Mouse (Mus musculus) spleen, postnatal 10 days (tissue): ENCODE results near the gene Ugt1a6b.
A peak's percentile ranks its signal among the peaks of the same experiment; 100 is the strongest.
"Not testable (repeated sequence)": the region's sequence is repeated elsewhere in the genome, so short reads cannot be mapped to it uniquely, and the experiment has no call there.

ENCODE experiments used
- DNase-seq, 2 experiments: peaks; one replicate each; pipeline ENCODE4 v3.0.0; 2021 to 2022; ENCODE audit warnings: low spot score in 2 of 2

Gene Ugt1a6b

GRCm38 (mm10) chr1:88103019-88103418, at the start of gene Ugt1a6b:
Gene Ugt1a6b (plus strand): TSS chr1:88103252.
- DNase-seq = not testable (repeated sequence)

DNA sequence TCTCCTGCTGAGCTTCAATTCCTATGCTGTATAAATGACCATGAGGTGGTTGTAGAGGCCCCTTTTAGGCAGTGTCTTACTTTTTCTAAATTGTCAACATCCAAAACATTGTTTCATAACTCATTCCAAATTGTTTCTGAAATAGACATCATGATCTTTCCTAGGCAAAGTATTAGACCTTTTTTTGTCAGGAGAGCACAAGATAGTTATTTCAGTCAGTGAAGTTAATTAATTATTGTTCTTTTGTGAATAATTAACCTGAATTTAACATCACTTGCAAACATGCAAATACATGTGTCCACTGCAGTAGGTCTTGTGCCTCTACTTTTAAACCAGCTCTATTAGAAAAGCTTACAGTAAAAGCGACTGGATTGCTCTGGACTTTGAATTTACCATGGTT, 48.0 kb upstream of the Ugt1a6b start, which contains the start of gene Ugt1a10:
Gene Ugt1a10, plus strand, starts transcription at position 301 of the 400 bp plus-strand sequence.
- no peak for DNase-seq

- not testable (repeated sequence) for DNase-seq
These were observed 36.5 kb upstream of the Ugt1a6b start for GRCm38 (mm10) chr1:88066472-88067102.

- DNase-seq = no peak
These were observed 32.6 kb upstream of the Ugt1a6b start, which contains the start of gene Ugt1a9 for GRCm38 (mm10) chr1:88070495-88070894. Gene Ugt1a9 (plus strand): TSS chr1:88070800.

DNA sequence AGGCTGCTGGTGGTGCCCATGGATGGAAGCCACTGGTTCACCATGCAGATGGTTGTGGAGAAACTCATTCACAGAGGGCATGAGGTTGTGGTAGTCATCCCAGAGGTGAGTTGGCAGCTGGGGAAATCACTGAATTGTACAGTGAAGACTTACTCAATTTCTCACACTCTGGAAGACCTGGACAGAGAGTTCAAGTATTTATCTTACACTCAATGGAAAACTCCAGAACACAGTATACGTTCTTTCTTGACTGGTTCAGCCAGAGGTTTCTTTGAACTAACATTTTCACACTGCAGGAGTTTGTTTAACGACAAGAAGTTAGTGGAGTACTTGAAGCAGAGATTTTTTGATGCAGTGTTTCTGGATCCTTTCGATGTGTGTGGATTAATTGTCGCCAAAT, 32.1 kb upstream of the Ugt1a6b start:
- no peak for DNase-seq

DNA sequence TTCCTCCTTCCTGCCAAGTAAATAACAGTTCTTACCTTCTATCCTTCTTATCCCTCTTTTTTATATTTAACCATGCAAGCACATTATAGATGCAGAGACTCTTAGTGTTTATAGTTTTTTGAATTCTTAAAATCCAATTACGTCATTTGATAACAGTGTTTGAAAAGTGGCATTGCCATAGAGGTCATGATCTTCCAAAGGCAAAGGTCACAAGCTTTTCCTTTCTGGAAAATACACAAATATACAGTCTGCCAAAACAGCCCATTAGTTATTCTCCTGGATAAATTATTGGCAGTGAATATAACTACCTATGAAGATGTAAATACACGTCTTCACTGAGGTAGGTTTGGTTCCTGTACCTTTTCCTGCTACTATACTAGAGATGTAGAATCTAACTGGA, 28.6 kb upstream of the Ugt1a6b start:
- no peak for DNase-seq

DNA sequence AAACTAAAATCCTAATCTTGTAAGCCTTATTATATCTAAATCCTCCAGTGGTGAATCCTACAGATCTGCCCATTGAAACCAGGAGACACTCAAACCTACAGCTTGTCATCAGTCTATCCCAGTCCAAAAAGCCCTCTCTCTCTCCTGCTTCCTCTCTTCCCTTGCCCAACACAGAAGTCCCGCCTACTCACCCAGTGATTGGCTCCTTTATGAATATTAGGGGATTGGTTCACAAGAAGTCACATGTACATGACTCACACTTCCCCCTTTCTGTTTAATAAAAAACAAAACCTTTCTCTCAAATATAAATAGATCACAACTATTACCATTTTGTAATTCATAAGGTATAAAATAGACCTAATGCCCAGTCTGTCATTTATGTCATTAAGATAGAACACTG, 25.9 kb upstream of the Ugt1a6b start:
- DNase-seq = no peak

DNA sequence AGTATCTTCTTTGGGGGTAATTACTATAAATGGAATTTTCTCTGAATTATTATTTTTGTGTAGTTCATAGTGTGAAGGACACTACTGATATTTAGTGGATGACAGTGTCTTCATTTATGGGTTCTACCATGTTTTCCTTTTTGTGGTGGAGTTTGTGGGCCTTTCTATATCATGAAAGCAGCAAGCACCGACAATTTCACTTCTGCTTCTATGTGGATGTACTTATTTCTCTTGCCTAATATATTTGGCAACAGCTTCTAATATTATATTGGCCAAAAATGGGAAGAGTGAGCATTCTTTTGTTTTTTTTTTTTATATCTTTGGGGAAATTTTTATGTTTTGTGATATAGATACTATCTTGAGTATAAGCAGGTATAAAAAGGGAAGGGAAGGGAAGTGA, 21.4 kb upstream of the Ugt1a6b start:
- DNase-seq = no peak

GRCm38 (mm10) chr1:88086125-88086524, 16.9 kb upstream of the Ugt1a6b start:
- DNase-seq = no peak

DNA sequence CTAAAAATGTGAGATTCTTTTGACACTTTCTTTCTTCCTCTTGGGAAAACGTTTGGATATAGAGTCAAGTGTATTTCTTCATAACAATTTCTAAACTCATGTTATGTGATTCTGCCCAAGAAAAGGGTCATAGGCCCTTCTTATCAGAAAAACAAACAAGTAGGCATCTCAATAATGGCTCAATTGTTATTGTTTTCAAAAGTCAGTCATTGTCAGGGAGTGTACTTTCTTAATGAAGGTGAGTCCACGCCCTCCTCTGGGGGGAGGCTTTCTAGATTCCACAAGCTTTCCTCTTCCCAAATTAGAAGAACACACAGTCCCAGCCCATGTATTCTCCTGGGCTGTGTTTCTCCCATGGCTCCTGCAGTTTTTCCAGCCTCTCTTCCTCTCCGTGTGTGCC, 15.5 kb upstream of the Ugt1a6b start, which contains the start of gene Ugt1a8:
Gene Ugt1a8, plus strand, starts transcription at position 301 of the 400 bp plus-strand sequence.
- DNase-seq = no peak

DNA sequence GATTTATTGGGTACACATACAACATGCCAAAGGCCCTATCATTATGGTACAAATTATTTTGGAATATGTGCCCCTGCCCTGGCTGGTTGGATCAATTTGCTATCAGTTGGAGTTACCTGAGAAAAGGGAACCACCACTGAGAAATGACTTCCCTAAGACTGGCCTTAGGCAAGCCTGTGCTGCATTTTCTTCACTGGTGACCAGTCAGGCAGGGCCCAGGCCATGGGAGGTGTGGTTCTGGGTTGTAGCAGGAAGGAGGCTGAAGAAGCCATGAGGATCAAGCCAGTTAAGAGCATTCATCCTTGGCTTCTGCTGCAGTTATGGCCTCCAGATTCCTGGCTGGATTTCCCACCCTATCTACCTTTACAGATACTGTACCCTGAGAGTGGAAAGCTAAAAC, 10.7 kb upstream of the Ugt1a6b start:
- DNase-seq = no peak

DNA sequence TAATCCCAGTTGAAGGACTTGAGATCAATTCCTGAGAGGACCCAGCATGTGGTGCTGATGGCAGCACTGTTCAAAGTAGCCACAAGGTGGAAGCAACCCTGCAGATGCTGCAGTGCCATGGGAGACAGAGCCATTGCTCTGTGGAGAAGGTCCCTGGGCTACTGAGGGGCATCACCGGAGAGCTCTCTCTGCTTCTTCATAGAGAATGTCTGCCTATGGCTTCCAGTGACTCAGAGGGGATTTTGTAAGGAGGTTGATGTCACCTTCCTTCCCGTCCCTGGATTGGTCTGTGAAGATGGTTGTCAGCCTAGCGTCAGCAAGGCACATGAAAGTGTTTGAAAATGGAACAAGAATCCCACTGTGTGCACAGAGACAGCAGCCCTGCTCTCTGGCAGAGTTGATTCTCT, 8.8 kb upstream of the Ugt1a6b start:
- not testable (repeated sequence) for DNase-seq

- DNase-seq = peak in 1 of 2 experiments; percentile 17
These were observed 8.0 kb upstream of the Ugt1a6b start, which contains the start of gene Ugt1a7c for GRCm38 (mm10) chr1:88094941-88095492. Gene Ugt1a7c (plus strand): TSS chr1:88095062.

- not testable (repeated sequence) for DNase-seq
These were observed 4.5 kb upstream of the Ugt1a6b start for GRCm38 (mm10) chr1:88098546-88098945.

DNA sequence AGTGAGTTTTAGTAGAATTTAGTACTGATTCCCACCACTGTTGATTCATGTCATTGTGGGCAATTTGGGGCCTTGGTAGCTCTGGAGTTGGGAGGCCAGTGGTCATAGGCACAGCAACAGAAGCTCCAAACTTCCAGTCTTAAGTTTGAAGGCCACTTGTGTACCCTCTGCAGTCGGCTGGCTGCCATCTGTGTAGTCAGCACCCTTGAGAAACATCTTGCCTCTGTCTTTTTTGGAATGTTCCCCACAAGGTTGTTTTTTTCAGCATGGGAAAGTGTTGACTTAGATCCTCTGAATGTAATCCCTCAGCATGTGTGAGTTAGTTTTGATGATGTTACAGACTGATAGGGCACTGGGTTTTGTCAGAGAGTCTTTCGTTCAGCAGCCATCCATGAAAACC, 3.4 kb upstream of the Ugt1a6b start:
- DNase-seq = not testable (repeated sequence)

GRCm38 (mm10) chr1:88103697-88104468, 831 bp downstream of the Ugt1a6b start:
- DNase-seq = not testable (repeated sequence)

DNA sequence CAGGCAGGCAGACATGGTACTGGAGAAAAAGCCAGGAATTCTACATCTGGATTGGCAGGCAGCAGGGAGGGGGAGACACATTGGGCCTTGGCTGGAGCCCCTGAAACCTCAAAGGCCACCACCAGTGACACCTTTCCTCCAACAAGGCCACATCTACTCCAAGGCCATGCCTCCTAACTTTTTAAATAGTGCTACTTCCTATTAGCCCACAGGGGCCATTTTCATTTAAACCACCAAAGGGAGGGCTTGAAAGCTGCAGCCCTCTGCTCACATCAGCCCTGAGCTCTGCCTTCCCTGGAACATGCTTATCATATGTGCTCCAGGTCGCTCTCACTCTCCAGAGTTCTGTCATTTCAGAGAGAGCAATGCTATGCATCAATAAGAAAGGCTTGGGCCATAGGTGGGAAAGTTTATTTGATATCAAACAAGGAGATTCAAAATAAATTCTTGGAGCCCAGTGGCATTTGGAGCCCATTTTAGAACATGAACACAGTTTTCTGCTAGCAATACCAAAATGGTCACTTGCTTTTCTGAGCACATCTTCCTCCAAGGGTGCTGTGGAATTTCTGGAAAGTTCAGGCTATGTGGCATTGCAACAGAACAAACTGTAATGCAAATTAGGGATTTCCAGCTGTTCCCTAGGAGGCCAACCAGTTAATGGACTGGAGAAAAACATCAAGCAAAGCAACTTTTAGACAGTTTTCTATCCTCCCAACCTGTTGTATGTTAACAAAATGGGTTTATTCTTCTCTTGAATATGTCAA, 1.8 kb downstream of the Ugt1a6b start:
- no peak for DNase-seq

DNA sequence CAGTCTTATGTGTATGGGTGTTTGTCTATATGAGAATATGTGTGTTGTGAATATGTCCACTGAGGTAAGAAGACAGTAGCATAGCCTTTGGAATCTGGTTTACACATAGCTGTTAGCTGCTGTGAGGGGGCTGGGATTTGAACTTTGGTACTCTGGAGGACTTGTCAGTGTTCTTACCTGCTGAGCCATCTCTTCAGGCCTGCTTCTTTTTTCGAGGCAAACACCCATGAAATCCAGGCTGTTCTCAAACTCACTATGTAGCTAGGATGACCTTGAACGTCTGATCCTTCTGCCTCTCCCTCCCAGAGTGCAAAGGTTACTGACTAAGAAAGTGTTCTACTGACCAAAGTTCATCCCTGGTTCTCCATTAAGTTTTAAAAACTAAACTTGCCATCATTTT, 2.6 kb downstream of the Ugt1a6b start:
- no peak for DNase-seq

GRCm38 (mm10) chr1:88109027-88109557, 6.0 kb downstream of the Ugt1a6b start:
- not testable (repeated sequence) for DNase-seq

DNA sequence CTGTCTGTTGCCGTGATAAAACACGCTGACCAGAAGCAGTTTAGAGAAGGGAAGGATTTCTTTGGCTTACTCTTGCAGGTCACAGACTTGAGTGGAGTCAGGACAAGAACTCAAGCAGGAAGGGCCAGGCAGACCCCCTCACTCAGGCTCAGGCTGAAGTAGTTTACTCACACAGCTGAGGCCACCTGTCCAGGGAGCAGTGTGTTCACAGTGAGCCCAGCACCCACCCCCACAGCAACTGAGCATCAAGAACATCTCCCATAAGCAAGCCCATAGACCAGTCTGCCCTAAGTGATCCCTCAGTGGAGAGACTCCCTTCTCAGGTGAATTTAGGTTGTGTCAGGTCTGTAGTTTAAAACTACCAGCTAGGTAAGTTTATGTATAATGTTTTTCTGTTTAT, 6.6 kb downstream of the Ugt1a6b start:
- not testable (repeated sequence) for DNase-seq

DNA sequence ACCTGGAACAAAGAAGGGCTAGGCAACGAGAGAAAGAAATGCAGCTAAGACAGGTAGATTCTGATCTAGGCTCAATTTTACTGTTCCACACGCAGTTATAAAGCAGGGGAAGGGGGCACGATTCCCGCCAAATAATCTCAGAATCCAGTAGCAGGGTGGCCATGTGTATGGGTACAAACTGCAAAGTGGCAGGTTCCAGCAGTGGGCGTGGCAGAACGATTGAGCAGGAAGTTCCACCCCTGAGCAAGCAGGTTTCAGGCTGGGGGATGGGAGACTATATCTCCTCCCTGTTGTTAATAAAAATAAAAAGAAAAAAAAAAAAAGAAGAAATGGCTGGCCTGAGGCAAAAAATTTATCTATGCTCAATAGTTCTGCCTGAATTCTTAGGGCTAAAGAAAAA, 9.7 kb downstream of the Ugt1a6b start:
- not testable (repeated sequence) for DNase-seq

DNA sequence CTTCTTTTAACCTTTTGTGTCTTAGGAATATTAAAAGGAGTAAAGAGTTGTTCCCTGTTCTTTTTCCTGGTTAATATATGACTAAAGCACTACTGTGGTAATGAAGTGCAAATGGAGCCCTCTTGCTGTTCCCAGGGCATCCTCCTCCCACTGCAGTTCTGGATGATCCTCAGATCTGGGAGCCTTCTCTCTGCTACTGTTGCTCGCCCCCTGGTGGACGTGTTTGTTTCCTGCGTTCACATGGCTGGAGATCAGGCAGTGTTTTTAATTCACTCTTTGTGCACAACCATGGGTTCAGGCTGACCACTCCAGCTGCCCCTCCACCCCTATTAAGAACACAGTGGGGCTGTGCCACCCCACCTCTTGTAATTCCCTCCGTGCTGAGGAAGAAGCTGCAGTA, 17.5 kb downstream of the Ugt1a6b start:
- DNase-seq = not testable (repeated sequence)
